Mouse (Mus musculus): ENCODE measurements at regions not wholly inside any gene's neighbourhood (a gene's known extent, or its start where the extent isn't known, plus 50 kb on each side); places are given as distances from the start of the nearest gene placed in this dataset.

DNA sequence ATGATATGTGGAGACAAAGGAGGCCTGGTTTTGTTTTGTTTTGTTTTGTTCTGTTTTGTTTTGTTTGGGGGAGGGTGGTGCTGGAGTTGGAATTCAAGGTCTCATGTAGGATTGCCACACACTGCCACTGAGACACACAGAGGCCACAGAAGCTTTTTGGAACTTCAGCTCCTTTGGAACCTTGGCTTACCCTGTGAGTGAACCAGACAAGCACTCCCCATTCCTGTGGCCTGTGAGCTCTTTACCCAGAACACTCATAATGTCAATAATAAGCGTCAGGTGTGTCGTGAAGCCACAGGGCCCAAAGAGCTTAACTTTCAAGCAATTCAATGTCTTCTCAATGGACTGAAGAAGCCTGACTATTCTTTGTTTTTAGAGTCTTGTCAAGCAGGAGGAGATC lies 70.2 kb upstream of the Il15 start:
- no peak for DNase-seq

DNA sequence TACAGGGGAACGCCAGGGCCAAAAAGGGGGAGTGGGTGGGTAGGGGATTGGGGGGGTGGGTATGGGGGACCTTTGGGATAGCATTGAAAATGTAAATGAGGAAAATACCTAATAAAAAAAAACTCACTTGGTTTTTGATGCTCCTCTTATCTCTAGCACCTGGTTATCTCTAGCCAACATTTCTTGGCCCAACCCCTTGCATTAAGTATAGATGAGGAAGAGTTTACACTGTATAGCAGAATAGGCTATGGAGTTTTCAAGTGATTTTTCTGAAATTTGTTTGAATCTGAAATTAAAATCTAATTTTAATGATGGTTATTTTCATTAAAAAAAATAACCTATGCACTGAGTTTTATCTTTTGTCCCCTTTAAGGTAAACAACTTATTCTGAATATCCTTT lies 68.8 kb upstream of the Il15 start:
- DNase-seq, result no peak

DNA sequence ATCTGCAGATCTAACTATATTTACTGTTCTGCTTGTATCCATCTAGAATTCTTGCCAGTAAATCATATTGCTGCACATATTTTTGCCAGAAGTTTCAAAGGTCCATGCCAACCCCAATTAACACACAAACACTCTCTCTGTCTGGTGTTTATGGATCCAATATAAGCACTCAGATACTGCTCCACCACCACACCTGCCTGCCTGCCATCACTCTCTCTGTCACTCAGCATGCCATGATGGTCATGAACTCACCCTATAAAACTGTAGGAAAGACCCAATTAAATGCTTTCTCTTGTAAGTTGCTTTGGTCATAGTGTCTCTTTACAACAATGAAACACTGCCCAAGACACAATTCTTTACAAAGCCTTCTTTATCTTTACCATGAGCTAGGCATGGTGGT lies 66.8 kb upstream of the Il15 start:
- DNase-seq, result no peak

DNA sequence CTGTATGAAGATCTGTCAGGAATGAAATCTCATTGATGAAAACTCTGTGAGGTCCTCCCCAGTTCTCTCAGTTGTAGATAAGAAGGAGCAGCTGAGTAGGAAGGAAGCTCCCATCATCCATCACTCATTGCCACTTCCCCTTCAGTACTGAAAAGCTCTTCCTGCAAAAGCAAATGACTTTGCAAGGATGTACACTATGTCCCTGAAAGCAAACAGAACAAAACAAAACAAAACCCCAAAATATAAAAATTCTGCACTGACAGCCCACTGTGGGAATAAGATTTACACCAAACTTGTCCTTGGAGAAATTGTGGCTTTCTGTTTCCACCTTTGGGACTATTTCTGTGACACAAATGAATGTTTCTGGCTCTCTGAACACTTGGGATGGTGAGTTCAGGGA lies 59.8 kb upstream of the Il15 start:
- DNase-seq, result peak; percentile 11

DNA sequence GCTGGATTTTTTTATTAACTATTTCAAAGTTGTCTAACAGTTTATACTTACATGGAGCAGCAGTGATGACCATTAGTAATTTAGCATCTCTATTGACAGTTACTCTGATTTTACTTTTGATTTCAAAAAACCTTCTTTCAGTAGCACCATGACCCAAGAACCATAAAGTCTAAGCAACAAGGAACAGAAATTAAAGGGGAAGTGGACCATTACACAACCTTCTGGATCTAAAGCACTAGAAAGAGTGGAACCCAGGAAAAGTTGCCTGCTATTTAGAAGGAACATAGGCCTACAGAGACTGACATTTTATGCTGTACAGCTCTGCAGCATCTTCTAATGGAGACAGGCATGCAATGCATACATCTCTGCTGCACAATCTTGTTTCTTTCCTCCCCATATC lies 56.0 kb upstream of the Il15 start:
- no peak for DNase-seq

DNA sequence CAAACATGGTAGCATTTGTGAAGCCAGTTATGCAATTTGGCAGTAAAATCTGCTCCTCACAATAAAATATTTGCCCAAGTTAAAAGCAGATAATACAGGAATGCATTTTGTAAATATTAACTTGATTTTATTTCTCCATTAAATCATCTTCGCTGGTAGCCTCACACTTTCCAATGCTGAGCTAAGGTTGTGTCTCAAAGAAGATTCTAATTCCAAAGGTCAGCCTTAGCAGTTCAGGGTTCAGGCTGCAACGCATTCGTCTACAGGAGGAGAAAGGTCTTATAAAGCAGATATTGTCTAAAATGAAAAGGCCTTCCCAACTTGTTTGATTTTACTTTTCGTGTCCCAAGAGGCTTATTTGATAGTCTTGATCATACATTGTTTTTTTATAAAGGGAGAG lies 51.0 kb upstream of the Il15 start:
- DNase-seq, result no peak

Data from adrenal gland, postnatal 14 days (tissue).